Mouse (Mus musculus) neural tube, embryonic 14.5 days (tissue): ENCODE measurements around the gene Ptprh. TPM values are rescaled to one million over a fixed set of nuclear protein-coding genes. Genes with fewer than 3 reads are reported as not detected.

Experiments used
- ATAC-seq: fragments of 200-750 bp; cut with Nextera tagmentation; 2 replicates; pipeline ENCODE4 v1.8.0; 2017; ENCODE audit warnings: low read depth, mild to moderate bottlenecking, moderate TSS enrichment, moderate library complexity
- H3K27ac ChIP-seq: fragments of 300-500 bp; sonication (generic); 2 replicates; pipeline ENCODE4 v1.5.1; 2014; ENCODE audit warnings: low read depth, mild to moderate bottlenecking, control low read depth, low read length, moderate library complexity, mixed read lengths
- H3K27me3 ChIP-seq: fragments of 300-500 bp; sonication (generic); 2 replicates; pipeline ENCODE4 v1.6.1; 2014; ENCODE audit warnings: low read length; ENCODE audit not compliant: control insufficient read depth, insufficient read depth
- H3K36me3 ChIP-seq: fragments of 300-500 bp; sonication (generic); 2 replicates; pipeline ENCODE4 v1.6.1; 2014; ENCODE audit warnings: low read length, mixed read lengths; ENCODE audit not compliant: control insufficient read depth, insufficient read depth
- H3K4me1 ChIP-seq: fragments of 300-500 bp; sonication (generic); 2 replicates; pipeline ENCODE4 v1.6.1; 2014; ENCODE audit warnings: low read length; ENCODE audit not compliant: control insufficient read depth, insufficient read depth
- H3K4me2 ChIP-seq: fragments of 300-500 bp; sonication (generic); 2 replicates; pipeline ENCODE4 v1.6.1; 2014; ENCODE audit warnings: mild to moderate bottlenecking, low read depth, low read length, control low read depth
- H3K4me3 ChIP-seq: fragments of 300-500 bp; sonication (generic); 2 replicates; pipeline ENCODE4 v1.5.1; 2014; ENCODE audit warnings: low read depth, low read length, control low read depth, mixed read lengths
- H3K9ac ChIP-seq: fragments of 300-500 bp; sonication (generic); replicated peaks from 2 replicates; pipeline ENCODE4 v1.6.1; 2014; ENCODE audit warnings: low read depth, mild to moderate bottlenecking, control low read depth, low read length, mixed read lengths
- H3K9me3 ChIP-seq: fragments of 300-500 bp; sonication (generic); 2 replicates; pipeline ENCODE4 v1.6.1; 2016; ENCODE audit warnings: low read length; ENCODE audit not compliant: control insufficient read depth
- WGBS: fragments of 180-500 bp; shearing (Covaris S2); extraction: QIAGEN DNeasy Blood & Tissue Kit; methylation state at CpG from one replicate; pipeline ENCODE4 v1.1.7; 2014; 5-methylcytosine and 5-hydroxymethylcytosine counted together
- polyA plus RNA-seq: library from polyadenylated mRNA; unstranded; fragments of >200 nt; fragmentation: Nextera tagmentation; extraction: Ambion mirVana; gene quantifications from 2 replicates; pipeline ENCODE4 v1.2.1, GENCODE M21; 2014

The Ptprh gene
- 0.20 and 0.22 TPM in 2 replicates for polyA plus RNA-seq

DNA sequence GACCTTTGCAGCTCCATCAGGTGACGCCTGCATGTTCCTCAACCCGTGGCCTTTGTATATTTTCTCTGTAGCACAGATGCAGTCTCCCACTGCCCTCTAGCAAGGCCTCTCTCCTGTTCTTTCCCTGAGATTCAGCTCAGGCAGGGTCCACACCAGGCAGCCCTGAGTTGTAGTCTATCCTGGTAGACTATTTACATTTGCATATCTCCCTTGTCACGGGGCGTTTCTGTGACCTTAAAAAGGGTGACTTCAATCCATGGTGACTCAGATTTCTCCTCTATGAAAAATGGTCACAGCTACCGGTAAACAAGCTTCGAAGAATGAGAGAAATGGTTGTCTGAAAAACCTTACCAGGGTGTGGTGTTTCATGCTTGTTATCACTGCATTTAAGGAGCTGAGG is at the start of gene Ptprh:
Gene Ptprh (minus strand): TSS at position 169 of the 400 bp plus-strand sequence.
- no peak within 1 kb of the TSS for H3K9ac ChIP-seq
- ATAC-seq = no peak
- H3K4me3 ChIP-seq = no peak within 1 kb of the TSS
- no peaks in the 10 kb centered on the region for H3K27me3 ChIP-seq
- WGBS = 85% methylated on average over 6 of the region's 6 CpGs
- H3K4me1 ChIP-seq = no peaks in the 10 kb centered on the region
- H3K27ac ChIP-seq = no peak within 1 kb of the TSS
- H3K4me2 ChIP-seq = no peak within 1 kb of the TSS
- no peaks in the 10 kb centered on the region for H3K36me3 ChIP-seq
- H3K9me3 ChIP-seq = no peaks in the 10 kb centered on the region

DNA sequence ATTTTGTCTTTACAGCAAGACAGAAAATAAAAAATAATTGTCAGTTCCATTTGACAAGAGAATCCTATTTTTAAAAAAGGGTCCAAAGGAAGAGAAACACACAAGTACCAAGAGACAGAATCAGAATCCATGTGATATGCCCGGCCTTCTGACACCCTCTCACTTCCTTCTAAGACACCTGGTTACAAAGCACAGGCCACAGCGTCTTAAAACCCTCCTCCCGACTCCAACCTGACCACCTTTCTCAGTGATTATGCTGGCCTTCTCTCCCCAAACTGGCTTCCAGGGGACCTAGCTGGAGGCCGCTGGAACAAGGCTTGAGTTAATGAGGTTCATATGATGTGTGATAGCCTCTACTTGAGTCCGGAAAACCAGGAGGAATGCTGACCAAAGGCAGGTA is 49.5 kb upstream of the Ptprh start:
- Histone ChIP-seq H3K4me2 (no peak overlapping the region), H3K36me3 (no peaks in the 10 kb centered on the region; the same call in 1 of the 2 replicates), H3K4me1 (peaks cover 13% of the 10 kb centered on the region), H3K27ac (no peak overlapping the region), H3K9me3 (no peaks in the 10 kb centered on the region), H3K4me3 (no peak overlapping the region), H3K27me3 (no peaks in the 10 kb centered on the region), H3K9ac (no peak overlapping the region)
- no peak for ATAC-seq
- 91% methylated on average over 5 of the region's 5 CpGs for WGBS

DNA sequence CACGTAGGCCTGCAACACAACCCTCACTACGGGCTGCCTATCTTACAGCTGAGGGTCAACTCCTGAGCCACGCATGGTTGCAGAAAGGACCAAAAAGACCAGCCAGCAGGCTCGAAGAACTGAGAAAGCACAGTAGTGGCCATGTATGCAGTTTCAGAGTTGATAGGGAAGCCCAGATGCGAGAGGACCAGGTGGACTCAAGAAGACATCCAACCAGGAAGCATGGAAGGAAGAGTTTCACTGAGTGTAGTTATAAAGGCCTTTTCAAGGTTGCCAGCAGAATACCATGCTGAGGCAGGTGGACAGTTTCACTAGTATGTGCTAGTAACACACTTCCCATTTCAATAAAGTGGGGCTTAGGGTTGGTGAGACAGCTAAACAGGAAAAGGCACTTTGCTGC is 48.9 kb upstream of the Ptprh start:
- no peak for ATAC-seq
- Histone ChIP-seq H3K9ac (no peak overlapping the region), H3K36me3 (no peaks in the 10 kb centered on the region; the same call in 1 of the 2 replicates), H3K4me2 (no peak overlapping the region), H3K4me1 (peaks cover 11% of the 10 kb centered on the region), H3K9me3 (no peaks in the 10 kb centered on the region), H3K27ac (no peak overlapping the region), H3K27me3 (no peaks in the 10 kb centered on the region), H3K4me3 (no peak overlapping the region)
- 96% methylated on average over 5 of the region's 5 CpGs for WGBS

DNA sequence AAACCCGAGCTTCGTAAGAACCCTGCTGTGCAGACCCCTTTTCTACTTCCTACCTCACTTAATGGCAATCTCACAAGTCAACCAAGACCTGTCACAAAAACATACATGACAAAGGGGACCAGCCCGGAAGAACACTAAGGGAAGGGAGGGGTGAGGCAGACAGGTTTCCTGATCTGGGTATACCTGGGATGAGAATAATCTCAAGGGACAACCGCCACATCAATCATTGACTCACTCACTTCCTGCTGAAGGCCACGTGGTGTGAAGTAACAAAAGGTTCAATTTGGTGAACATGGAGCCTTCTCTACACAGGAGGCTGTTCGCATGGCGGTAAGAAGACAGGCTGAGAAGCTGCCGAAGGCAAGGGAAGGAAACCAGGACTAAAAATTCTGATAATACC is 47.7 kb upstream of the Ptprh start:
- Histone ChIP-seq H3K36me3 (no peaks in the 10 kb centered on the region; the same call in 1 of the 2 replicates), H3K4me3 (no peak overlapping the region)

DNA sequence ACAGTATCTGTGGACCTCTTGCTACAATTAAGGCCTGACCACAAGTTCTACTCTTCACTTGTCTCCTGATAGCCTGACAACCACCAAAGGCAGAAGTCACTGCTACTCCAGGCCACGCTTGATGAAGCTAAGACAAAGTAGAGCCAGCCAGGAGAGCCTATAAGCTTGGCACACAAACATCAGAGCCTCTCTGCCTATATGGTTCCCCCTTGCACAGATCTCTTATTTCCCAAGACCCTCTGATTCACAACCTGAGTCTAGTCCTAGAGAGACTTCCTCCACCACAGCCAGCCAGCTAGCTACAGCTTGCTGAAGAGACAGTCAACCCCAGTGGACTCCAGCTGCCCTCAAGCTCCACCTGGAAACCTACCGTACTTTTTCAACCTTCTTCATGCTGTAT is 44.2 kb upstream of the Ptprh start:
- 92% methylated on average over 2 of the region's 2 CpGs for WGBS
- H3K4me2 ChIP-seq = no peak overlapping the region
- H3K27me3 ChIP-seq = no peaks in the 10 kb centered on the region
- no peaks in the 10 kb centered on the region for H3K9me3 ChIP-seq
- H3K4me3 ChIP-seq = no peak overlapping the region
- H3K36me3 ChIP-seq = peaks cover 6% of the 10 kb centered on the region; the same call in 1 of the 2 replicates
- no peaks in the 10 kb centered on the region for H3K4me1 ChIP-seq
- H3K27ac ChIP-seq = no peak overlapping the region
- ATAC-seq = no peak
- H3K9ac ChIP-seq = no peak overlapping the region

More for the DNA sequence above, 47.7 kb upstream of the Ptprh start:
- Histone ChIP-seq H3K9me3 (no peaks in the 10 kb centered on the region), H3K4me2 (no peak overlapping the region), H3K9ac (no peak overlapping the region), H3K4me1 (peaks cover 1% of the 10 kb centered on the region; the same call in 1 of the 2 replicates), H3K27ac (no peak overlapping the region), H3K27me3 (no peaks in the 10 kb centered on the region)
- WGBS = 83% methylated on average over 8 of the region's 8 CpGs
- no peak for ATAC-seq

DNA sequence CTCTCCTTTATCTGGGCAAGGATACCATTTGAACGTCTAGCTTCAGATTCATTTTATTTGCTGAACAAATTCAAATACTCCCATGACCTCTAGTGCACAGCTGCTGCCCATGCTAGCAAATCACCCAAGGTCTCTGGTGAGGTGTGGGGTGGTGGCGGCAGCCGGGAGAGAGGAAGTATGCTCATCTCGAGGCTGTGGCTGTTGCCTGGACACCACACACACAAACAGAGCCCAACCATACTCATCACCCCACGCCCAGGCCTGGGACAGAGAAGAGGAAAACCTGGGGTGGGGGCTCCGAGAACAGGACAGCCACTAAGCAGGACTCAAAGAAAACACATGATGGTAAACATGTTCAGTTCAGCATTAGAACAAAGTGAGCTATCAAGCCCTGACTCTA is 43.5 kb upstream of the Ptprh start:
- H3K36me3 ChIP-seq = peaks cover 11% of the 10 kb centered on the region
- WGBS = 75% methylated on average over 6 of the region's 6 CpGs

DNA sequence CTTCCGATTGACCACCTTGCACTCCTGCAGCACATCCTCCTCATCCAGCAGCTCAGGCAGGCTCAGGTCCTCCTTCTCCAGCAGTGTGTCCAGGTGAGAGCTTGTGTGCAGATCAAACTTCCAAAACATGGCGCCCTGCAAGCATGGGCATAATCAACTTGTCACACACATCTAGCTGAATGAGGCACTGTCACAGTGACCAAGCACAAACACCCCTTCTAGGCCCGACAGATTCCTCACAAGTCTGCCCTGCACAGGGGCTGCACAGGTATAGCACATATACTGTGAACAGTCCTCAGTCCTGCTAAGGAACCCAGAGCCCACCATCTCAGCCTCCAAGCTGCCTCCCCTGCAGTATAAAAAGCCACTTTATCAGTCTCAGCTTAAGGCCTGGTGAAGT is 43.0 kb upstream of the Ptprh start:
- H3K9ac ChIP-seq = no peak overlapping the region
- H3K4me2 ChIP-seq = no peak overlapping the region
- H3K27me3 ChIP-seq = no peaks in the 10 kb centered on the region
- H3K9me3 ChIP-seq = no peaks in the 10 kb centered on the region
- 92% methylated on average over 3 of the region's 3 CpGs for WGBS
- peaks cover 14% of the 10 kb centered on the region for H3K36me3 ChIP-seq
- H3K4me1 ChIP-seq = no peaks in the 10 kb centered on the region
- H3K4me3 ChIP-seq = no peak overlapping the region
- ATAC-seq = no peak
- H3K27ac ChIP-seq = no peak overlapping the region

More for the DNA sequence above, 43.5 kb upstream of the Ptprh start:
- Histone ChIP-seq H3K27me3 (no peaks in the 10 kb centered on the region), H3K9ac (no peak overlapping the region), H3K4me1 (no peaks in the 10 kb centered on the region), H3K9me3 (no peaks in the 10 kb centered on the region), H3K4me3 (no peak overlapping the region), H3K4me2 (no peak overlapping the region), H3K27ac (no peak overlapping the region)
- no peak for ATAC-seq

DNA sequence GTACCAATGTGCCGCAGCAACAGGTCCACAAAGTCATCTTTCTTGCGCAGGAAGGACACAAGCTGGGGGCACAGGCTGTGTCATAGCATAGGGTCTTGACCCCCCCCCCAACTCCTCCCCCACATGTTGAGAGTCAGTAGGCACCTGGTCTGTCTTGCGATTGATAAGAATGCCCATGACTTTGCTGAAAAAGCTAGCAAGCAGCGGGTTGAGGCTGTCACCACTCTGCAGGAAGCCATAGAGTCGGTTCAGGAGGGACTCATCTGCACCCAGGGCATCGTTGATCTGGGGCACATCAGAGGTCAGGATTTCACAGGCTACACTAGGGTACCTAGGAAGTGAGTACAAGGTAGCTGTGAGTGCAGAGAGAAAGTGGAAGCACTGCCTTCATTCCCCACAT is 39.4 kb upstream of the Ptprh start:
- Histone ChIP-seq H3K4me2 (no peak overlapping the region), H3K9me3 (no peaks in the 10 kb centered on the region), H3K4me1 (no peaks in the 10 kb centered on the region), H3K9ac (no peak overlapping the region), H3K36me3 (peaks cover 43% of the 10 kb centered on the region), H3K27ac (no peak overlapping the region), H3K27me3 (no peaks in the 10 kb centered on the region), H3K4me3 (no peak overlapping the region)
- WGBS = 94% methylated on average over 6 of the region's 6 CpGs
- no peak for ATAC-seq

DNA sequence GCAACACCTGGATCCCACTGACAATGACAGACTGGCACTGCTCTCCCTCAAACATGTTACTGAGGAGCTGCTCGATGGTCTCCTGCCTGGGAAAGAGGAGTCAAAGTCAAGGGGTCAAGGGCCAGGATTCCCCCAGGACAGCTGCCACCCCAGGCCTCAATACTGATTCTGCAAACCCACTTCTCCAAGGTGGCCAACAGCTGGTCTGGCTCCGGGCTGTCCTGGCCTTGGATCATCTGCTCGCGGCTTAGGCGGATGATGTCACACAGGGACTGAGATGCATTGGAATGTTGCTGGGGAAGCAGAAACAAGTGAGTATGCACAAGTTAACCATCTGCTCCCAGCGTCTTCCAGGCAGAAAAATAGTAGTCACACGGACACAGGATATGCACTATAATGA is 38.1 kb upstream of the Ptprh start:
- H3K27ac ChIP-seq = no peak overlapping the region
- no peaks in the 10 kb centered on the region for H3K4me1 ChIP-seq
- H3K9ac ChIP-seq = no peak overlapping the region
- H3K36me3 ChIP-seq = peaks cover 49% of the 10 kb centered on the region
- ATAC-seq = no peak
- H3K9me3 ChIP-seq = no peaks in the 10 kb centered on the region
- no peak overlapping the region for H3K4me3 ChIP-seq
- no peak overlapping the region for H3K4me2 ChIP-seq
- no peaks in the 10 kb centered on the region for H3K27me3 ChIP-seq
- WGBS = 90% methylated on average over 7 of the region's 7 CpGs
